Mouse (Mus musculus) cerebellum, postnatal 25 days (tissue): ENCODE results near the gene Slc6a17.

Experiments
- DNase-seq, 2 experiments: peaks; one replicate each; pipeline ENCODE4 v3.0.0; 2021; ENCODE audit warnings: mixed read lengths in 2 of 2

Slc6a17 gene

DNA sequence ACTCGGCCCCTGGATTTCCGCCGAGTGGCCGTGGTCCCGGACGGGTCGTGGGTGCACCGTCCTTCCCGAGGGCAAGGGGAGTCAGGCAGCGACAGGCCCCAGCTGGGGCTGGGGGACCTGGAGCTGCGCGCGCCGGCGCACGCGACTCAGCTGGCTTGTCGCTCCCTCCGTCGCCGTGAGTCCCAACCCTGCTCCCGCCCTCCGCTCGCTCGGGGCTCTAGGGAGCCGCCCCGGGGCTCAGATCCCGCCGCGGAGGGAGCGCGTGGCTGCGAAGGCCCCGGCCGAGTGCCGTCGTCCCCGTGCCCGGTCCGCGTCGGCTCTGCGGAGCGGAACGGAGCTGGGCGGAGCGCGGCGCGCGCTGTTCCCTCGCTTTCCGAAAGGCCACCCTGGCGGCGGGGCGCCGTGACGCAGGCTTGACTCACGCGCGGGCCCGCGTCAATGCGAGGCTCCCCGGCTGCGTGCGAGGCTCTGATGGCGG lies at the start of gene Slc6a17:
Gene Slc6a17 (minus strand): TSS at position 388 of the 478 bp plus-strand sequence.
- DNase-seq: peak; percentile 93 to 95

DNA sequence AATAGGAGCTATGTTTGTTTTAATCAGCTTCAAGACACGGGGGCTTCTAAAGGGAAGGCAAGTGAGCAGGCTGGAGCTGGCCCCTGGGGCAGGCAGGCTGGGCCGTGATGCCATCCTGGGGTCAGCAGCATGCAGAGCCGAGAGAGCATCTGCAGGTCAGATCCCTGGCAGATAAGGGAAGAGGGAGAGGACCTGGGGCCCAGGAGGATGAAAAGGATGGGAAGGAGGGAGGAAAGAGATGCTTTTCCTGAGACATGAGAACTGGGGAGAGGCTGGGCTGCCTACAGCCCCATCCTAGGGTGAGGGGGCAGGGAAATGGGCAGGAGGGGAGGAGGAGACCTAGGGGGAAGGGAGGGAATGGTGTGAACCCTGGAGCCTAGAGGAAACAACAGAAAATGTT lies 47.5 kb upstream of the Slc6a17 start:
- DNase-seq: no peak

GRCm38 (mm10) chr3:107563880-107564279 lies 46.1 kb upstream of the Slc6a17 start:
- no peak for DNase-seq

DNA sequence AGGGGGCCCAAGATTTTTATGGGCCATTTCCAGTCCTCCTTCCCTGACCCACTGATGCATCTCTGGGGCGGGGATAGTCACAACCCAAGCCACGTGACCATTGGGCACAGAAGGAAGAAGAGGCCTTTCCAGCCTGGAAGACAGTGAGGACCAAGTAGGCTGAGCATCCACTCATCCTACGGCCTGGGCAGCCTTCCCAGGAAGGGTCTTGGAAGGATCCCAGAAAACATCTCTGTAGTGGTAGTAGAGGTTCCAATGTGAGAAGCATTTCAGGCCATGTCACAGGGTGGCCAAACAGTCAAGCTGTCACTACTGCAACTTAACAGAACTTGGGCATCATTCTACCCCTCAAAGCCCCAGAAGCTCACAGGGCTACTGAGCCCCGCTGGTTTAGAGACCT lies 44.8 kb upstream of the Slc6a17 start:
- peak; percentile 34 to 64 for DNase-seq

GRCm38 (mm10) chr3:107562104-107562503 lies 44.3 kb upstream of the Slc6a17 start:
- DNase-seq: no peak

DNA sequence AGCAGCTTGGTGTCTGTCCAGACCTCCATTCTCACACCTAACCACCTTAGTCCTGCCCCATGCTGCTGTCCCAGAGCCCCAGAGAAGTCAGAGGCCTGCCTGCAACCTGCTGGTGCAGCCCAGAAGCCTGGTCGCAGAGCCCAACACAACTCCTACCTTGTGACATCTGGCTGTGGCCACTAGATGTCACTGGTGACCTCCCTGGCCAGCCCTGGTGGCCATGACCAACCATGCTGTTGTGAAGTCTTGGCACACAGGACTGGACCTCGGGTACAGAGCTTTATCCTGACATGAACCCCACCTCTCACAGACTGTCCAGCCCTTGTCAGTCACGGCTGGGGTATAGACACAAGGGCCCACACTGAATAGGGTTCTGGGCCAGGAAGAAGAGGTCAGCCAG lies 41.4 kb upstream of the Slc6a17 start:
- peak; percentile 78 to 85 for DNase-seq

GRCm38 (mm10) chr3:107558740-107559139 lies 40.9 kb upstream of the Slc6a17 start:
- DNase-seq: no peak

- no peak for DNase-seq
Measured at GRCm38 (mm10) chr3:107554842-107555241, 37.0 kb upstream of the Slc6a17 start, which contains the start of gene Ubl4b. Gene Ubl4b, minus strand, starts transcription at chr3:107555073.

GRCm38 (mm10) chr3:107550409-107551049 lies 32.7 kb upstream of the Slc6a17 start:
- DNase-seq: peak; percentile 83 to 93

DNA sequence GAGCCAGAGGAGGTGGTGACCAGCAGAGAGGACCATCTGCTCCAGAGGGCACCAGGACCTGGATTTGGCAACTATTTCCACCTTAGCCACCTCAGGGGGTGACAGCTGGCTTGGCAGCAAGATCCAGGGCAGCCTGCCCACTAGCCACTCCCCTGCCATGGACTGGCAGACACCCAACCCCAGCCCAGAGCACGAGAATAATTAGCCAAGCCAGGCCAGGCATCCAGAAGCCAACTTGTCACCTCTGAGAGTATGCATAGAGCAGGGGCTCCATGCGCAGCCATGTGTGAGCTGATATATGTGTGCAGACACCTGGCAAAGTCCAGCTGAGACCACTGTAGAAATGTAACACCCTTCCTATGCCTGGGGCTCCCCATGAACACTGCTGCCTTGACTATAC lies 29.1 kb upstream of the Slc6a17 start:
- DNase-seq: peak; percentile 87 to 88

DNA sequence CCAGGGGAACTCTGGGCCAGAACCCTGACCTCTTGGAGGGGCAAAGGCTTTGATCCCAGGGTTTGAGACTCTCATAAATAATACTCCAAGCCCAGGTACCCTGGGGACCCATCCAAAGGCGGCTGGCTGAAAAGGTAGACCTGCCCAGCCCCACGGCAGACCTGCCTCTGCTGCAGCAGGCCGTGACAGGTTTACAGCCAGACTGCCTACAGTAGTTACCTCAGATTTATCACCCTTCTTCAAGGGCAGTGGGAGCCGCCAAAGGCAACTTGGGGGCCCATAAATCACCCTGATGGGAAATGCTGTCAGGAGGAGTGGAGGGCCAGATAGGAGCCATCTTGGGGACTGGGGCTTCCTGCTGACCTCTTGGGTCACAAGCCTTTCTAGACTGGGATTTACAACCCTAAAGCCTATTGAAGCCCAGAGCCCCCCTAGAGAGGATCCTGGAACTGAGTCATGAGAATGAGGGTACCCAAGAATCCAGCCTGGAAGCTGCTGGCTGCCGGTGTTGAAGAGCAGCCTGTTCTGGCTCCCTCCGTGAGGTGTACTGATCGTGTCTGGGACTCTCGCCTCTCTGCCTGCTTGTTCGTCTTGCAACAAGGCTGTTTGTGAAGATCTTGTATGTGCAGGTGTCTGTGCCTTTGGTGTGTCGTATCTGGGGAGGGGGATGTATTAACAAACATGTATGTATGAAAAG lies 28.0 kb upstream of the Slc6a17 start:
- peak in 1 of 2 experiments; percentile 21 for DNase-seq

- DNase-seq: no peak
Measured at GRCm38 (mm10) chr3:107545278-107545677, 27.5 kb upstream of the Slc6a17 start.

GRCm38 (mm10) chr3:107543158-107544080 lies 25.6 kb upstream of the Slc6a17 start:
- DNase-seq: no peak

DNA sequence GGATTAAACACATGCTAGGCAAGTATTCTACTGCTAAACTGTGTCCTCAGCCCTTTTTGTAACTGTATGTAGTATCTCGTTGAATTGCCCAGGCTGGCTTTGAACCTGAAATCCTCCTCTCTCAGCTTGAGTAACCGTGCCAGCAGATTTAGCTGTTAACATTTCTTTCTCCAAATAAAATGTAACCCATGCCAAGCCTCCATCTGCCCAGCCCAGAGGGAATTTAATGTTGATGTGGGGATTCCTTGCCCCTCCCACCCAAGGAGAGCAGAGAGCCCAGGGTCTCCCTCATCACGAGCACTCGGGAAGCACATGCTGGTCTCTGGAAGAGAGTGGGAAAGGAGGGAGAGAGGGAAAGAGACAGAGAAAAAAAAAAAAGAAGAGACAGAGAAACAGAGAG lies 24.8 kb upstream of the Slc6a17 start:
- DNase-seq: no peak

DNA sequence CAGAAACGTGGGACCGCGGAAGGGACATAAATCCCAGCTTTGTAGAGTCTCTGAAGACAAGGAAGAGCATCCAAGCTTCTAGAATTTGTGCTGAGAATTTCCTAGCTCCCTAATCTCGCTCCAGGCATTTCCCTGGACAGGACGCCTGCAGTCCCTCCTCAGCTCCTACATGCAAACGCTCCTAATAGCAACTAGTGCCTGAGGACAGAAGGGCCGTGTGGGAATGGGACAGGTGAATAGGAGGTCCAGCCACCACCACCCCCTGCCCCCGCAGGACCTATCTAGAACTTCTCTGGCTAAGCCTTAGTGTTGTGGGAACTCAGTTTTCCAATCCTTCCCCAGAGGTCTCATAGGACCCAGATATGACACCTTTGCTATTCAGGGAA lies 19.7 kb upstream of the Slc6a17 start:
- no peak for DNase-seq

DNA sequence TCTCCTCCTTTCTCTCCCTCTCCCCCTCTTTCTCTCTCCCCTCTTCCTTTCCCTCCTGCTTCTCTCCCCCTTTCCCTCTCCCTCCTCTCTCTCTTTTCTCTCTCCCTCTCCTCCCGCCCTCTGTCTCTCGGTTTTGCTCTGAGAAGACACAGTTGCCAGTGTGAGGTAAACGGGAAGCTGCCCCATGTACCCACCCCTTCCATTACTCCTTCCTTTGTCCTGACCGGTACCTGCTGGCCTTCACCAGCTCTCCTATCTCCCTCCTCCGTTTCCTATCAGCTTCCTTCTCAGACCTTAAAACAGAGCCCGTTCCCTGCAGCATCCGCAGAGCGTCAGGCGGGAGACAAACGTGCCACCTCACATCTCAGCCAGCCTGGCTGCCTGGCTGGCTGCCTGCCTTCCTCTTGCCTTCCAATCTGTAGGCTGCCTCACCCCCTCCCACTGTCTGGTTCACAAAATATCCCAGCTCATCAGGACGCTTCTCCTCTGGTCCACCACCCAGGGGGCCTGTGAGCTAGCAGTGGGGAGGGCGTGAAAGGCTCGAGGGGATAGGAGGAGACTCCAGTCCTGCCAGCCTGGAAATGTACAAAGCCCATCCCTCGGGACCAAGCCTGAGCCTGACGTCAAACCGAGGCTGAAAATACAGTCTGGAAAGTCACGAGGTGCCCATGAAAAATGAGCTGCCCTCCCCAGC lies 19.1 kb upstream of the Slc6a17 start:
- peak; percentile 77 to 84 for DNase-seq

- no peak for DNase-seq
Measured at GRCm38 (mm10) chr3:107534951-107535350, 17.1 kb upstream of the Slc6a17 start.

- peak; percentile 58 to 66 for DNase-seq
Measured at GRCm38 (mm10) chr3:107533532-107533931, 15.7 kb upstream of the Slc6a17 start.

- DNase-seq: no peak
Measured at GRCm38 (mm10) chr3:107530581-107530980, 12.8 kb upstream of the Slc6a17 start.

DNA sequence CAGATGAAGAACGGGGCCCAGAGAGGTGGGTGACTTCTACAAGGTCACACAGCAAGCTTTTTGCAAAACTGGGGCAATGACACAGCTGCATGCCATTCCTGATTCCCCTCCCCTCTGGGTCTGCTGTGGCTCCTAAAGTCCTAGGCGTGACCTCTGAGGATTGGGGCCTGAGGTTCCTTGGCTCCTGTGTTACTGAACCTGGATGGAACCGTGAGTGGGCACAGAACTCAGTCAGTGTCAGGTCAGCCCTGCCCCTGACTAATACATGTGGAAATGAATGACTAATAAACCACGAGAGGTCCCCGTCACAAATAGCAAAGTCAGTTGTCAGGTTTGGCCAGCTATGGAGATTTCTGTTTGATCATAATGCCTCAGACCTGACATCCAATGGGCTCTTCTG lies 11.4 kb upstream of the Slc6a17 start:
- DNase-seq: no peak

GRCm38 (mm10) chr3:107528401-107529118 lies 10.7 kb upstream of the Slc6a17 start:
- DNase-seq: peak; percentile 76 to 85

DNA sequence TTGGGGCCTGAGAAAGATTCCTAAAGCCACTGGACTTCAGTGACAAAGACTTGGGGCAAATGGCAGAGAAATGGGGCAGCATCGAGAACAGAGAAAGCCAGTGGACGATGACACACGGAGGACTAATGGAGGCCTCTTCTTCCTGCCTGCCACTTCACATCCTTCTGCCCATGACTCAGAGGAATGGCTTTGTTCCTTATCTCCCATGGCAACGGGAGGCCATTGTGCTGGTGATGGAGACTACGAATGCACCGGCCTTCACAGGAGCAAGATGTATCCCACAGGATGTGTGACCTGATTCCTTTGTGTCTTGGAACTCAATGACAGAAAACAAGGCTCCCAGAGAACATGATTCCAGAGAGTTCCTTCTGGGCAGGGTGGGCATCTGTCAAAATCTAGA lies 6.7 kb upstream of the Slc6a17 start:
- no peak for DNase-seq
